Mouse (Mus musculus) C2C12 (cell line): ENCODE results near the gene Smok3b.

Experiments
- CEBPB ChIP-seq: IDR thresholded peaks from one replicate; pipeline ENCODE4 v1.6.1; 2011; ENCODE audit warnings: low read depth, mild to moderate bottlenecking, control low read depth, moderate library complexity
- CTCF ChIP-seq: IDR thresholded peaks from one replicate; pipeline ENCODE4 v1.5.1; 2011; ENCODE audit not compliant: control insufficient read depth, insufficient read depth, insufficient read length
- FOSL1 ChIP-seq: IDR thresholded peaks from one replicate; pipeline ENCODE4 v1.8.0; 2011; ENCODE audit warnings: mild to moderate bottlenecking, low read length; ENCODE audit not compliant: poor library complexity, insufficient read depth, severe bottlenecking
- MYOD1 ChIP-seq: IDR thresholded peaks from one replicate; pipeline ENCODE4 v1.6.1; 2011; ENCODE audit warnings: low read depth; ENCODE audit not compliant: control insufficient read depth, insufficient read length
- USF1 ChIP-seq: IDR thresholded peaks from one replicate; pipeline ENCODE4 v1.6.1; 2011; ENCODE audit warnings: low read depth, mild to moderate bottlenecking, control low read depth, moderate library complexity

- no peak for TF ChIP-seq MYOD1
- no peak for TF ChIP-seq CTCF
- TF ChIP-seq USF1: no peak
- TF ChIP-seq CEBPB: no peak
- no peak for TF ChIP-seq FOSL1
Observed at GRCm38 (mm10) chr5:138090737-138091136, 69.5 kb downstream of the Smok3b start.
